Mouse (Mus musculus): ENCODE data around the gene Polr3f. TPM values are rescaled to one million over a fixed set of nuclear protein-coding genes. Genes with fewer than 3 reads are reported as not detected.

Polr3f gene
- total RNA-seq (2021), result 10 to 100 TPM; 14.6 to 16.9 TPM

DNA sequence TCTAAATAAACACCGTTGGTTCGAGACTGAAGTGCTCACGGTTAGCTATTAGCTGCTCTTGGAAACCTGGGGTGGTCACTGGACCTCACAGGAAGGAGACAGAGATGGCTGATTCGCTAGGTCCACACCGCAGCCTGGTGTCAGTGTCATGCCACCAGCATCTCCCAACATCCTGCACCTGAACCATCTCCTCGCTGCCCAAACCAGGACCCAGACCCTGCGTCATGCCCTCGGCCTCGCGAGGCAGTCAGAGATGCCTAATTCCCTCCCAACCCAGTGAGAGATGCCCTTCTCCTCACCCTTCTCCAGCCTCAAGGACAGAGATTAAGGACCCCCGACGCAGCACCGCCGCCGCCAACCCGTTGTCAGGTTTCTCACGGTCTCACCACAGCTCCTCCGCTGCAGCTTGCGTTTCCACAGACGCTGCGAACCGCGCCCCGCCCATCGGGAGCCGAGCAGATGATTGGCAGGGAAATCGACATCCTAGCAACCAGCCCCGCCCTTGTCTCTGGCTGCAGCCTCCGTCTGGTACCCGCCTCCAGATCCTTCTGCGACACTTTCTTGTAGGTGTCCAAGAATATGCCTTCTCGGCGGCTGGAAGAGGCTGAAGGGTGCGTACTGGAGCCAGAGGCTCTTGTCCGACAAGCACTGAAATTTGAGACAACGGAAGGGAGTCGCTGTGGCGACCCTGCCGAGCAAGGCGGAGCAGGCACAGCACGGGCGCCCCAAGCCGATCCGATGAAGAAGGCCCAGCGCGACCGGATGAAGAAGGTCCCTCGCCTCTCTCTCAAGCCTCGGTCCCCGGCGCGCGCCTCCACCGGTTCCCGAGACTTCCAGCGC is at the start of gene Polr3f, which contains the start of gene Dzank1:
Polr3f (plus strand) TSS at position 738 of the 840 bp plus-strand sequence.
Dzank1 (minus strand) TSS at position 434 of the 840 bp plus-strand sequence.
- intact Hi-C loops (cut with DNase I), result loop anchor here (1.0 kb wide), 1 partner anchor 28 kb away; no protein-coding TSS in a partner anchor
- peak; percentile 96 to 98 for DNase-seq

DNA sequence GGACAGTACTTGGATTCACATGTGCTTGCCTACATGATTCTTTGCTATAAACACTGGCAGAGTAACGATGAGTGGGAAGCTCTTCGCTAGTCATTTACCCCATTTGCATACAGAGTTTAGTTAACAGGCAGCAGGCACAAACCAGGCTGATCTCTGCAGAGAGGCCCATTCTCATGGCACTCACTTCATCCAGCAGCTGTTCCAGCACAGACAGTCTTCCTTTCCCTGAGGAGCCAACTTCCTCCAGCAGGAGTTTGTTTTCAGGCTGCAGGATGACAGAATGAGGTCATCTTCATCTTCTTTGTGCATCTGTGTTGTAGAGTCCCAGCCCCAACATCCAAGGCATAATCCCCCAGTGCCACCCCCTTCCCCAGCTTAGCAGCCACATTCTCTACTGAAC is 48.1 kb upstream of the Polr3f start:
- intact Hi-C loops (cut with DNase I), result no loop called here
- DNase-seq, result peak; percentile 48 to 64

DNA sequence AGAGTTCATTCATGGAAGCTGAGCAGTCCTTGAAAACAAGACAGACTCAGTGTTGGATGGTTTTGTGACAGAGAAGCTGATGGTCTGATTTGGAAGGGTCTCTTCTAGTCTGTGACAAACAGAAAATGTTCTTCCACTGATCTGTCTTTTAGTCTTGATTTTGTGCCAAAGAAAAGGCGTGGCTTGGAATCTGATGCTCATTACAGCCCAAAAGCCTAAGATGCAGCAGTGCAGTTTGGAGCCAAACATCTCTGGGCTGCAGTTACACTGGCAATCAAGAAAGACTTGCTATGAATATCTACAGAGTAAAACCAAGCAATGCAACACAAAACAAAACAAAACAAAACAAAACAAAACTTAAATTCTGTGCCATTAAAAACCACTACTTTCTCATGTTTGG is 43.4 kb upstream of the Polr3f start:
- peak; percentile 43 to 62 for DNase-seq
- intact Hi-C loops (cut with DNase I), result no loop called here

- peak in 1 of 2 experiments; percentile 30 for DNase-seq
- intact Hi-C loops (cut with DNase I), result no loop called here
Measured at GRCm38 (mm10) chr2:144485439-144485838, 42.1 kb upstream of the Polr3f start.

- DNase-seq, result no peak
- intact Hi-C loops (cut with DNase I), result no loop called here
Measured at GRCm38 (mm10) chr2:144487476-144487875, 40.0 kb upstream of the Polr3f start.

DNA sequence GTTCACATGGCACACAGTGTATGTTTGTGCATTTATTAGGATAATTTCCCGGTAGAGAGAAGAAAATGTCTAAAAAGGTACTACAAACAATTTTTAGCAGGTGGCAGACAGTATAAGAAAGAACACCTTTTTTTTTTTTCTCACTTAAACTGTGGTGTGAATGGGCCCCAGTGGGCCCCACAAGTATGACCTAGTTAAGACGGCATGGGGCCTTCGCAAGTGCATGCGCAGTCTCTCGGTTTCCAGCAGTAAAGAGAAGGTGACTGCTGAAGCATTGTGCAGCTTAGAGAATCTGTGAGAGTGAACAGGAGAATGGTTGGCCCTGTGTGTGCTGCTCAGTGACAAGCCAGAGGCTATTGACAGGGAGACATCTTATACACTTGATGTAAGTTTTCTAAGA is 38.2 kb upstream of the Polr3f start:
- DNase-seq, result no peak
- intact Hi-C loops (cut with DNase I), result no loop called here

- DNase-seq, result no peak
- intact Hi-C loops (cut with DNase I), result no loop called here
Measured at GRCm38 (mm10) chr2:144502134-144502533, 25.4 kb upstream of the Polr3f start.

DNA sequence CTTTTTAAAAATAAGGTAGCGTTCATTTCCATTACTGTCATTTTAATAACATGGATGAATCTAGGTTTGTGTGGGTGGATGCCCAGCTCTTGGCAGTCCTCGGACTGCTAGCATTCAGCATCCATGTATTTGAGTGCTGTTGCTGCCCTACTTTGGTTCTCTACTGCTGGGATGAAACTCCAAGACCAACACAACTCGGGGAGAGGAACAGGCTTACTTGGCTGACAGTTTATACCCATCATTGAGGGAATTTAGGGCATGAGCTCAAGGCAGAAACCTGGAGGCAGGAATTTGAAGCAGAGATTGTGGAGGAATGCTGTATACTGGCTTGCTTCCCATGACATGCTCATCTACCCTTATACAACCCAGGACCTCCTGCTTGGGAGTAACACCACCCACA is 12.9 kb upstream of the Polr3f start:
- intact Hi-C loops (cut with DNase I), result no loop called here

GRCm38 (mm10) chr2:144519772-144520171 is 7.7 kb upstream of the Polr3f start:
- no peak for DNase-seq

More for the DNA sequence above, 12.9 kb upstream of the Polr3f start:
- DNase-seq, result no peak

GRCm38 (mm10) chr2:144525856-144526255 is 1.7 kb upstream of the Polr3f start:
- intact Hi-C loops (cut with DNase I), result no loop called here

More at GRCm38 (mm10) chr2:144519772-144520171, 7.7 kb upstream of the Polr3f start:
- intact Hi-C loops (cut with DNase I), result no loop called here

GRCm38 (mm10) chr2:144527821-144528174 is 280 bp downstream of the Polr3f start:
- intact Hi-C loops (cut with DNase I), result loop anchor here (1.0 kb wide), 1 partner anchor 28 kb away; no protein-coding TSS in a partner anchor

More at GRCm38 (mm10) chr2:144525856-144526255, 1.7 kb upstream of the Polr3f start:
- DNase-seq, result no peak

GRCm38 (mm10) chr2:144537123-144537522 is 9.6 kb downstream of the Polr3f start:
- DNase-seq, result no peak
- intact Hi-C loops (cut with DNase I), result no loop called here

More at GRCm38 (mm10) chr2:144527821-144528174, 280 bp downstream of the Polr3f start:
- no peak for DNase-seq

DNA sequence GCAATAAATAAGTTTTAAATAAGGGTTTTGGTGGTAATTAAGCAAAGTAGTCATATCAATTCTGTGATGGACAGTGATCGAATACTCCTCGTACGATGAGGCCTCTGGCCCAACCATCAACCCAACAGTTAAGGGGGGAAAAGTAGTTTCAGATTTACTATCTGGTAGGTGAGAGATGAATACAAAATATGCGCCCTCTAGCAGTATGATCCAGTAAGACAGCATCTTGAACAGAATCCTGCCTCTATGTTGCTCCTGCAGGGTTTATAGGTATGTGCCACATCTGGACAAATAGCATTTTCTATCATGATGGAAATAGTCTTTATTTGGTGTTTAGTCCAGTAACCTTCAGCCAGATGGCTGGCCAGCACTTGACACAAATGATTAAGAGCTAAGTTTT is 13.7 kb downstream of the Polr3f start:
- DNase-seq, result no peak
- intact Hi-C loops (cut with DNase I), result no loop called here

DNA sequence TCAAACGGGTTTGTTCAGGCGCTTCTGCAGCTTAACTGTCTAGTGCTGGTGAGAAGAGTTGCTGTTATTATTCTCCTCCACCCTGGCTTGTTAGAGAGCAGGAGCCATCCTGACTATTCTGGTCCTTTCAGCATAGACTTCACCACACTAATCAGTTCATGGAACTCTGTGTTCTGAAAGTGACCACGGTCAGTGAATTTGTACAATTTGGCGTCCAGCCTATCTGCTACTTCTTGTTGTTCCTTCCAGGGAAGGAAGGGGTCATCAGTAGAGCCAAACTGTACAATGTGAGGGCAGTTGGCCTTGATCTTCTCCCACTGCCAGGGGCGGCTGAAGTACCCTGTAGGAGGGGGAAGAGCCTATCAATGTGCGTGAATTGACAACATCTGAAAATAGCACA is 16.2 kb downstream of the Polr3f start:
- peak in 1 of 2 experiments; percentile 13 for DNase-seq

DNA sequence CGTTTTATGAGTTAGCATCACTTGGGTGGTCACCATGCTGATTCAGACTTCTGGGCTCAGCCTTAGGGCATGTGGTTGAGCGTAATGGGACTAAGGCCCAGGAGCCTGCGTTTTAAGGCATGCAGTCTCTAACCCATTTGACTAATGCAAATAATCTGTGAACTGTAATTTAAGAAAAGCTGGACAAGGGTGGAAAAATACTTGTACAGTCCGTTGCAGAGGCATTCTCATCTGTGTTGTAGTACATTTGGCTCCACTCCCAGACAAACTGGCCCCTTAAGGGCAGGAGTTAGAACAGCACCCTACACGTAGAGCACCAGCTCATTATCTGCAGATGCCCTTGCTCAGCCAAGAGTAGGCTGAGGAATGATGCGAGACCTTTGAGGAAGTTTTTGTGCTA is 17.1 kb downstream of the Polr3f start:
- intact Hi-C loops (cut with DNase I), result no loop called here
- peak; percentile 44 to 45 for DNase-seq

More for the DNA sequence above, 16.2 kb downstream of the Polr3f start:
- intact Hi-C loops (cut with DNase I), result no loop called here

DNA sequence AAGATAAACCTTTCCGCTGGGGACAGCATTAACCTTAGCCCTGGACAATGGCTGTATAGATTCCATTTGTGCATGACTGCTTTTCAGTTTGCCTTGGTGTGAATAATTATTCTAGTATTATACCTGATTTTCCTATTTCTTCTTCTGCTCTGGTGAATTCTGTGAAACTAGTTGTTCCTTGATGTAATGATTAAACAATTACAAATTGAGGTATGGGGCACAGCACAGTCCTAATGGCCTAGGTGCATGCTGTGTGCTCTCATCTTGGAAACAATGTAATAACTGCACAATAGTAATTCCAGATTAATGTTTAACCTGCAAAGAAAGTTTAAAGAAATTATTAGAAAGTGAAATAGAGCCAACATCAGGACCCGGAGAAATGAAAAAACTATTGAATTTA is 17.5 kb downstream of the Polr3f start:
- intact Hi-C loops (cut with DNase I), result no loop called here
- no peak for DNase-seq

GRCm38 (mm10) chr2:144545481-144545880 is 18.0 kb downstream of the Polr3f start:
- intact Hi-C loops (cut with DNase I), result no loop called here
- DNase-seq, result no peak

- DNase-seq, result no peak
- intact Hi-C loops (cut with DNase I), result no loop called here
Measured at GRCm38 (mm10) chr2:144547559-144547958, 20.0 kb downstream of the Polr3f start.

GRCm38 (mm10) chr2:144550529-144550928 is 23.0 kb downstream of the Polr3f start, which contains the start of gene Rbbp9:
Rbbp9 (minus strand) TSS chr2:144550869.
- intact Hi-C loops (cut with DNase I), result no loop called here
- DNase-seq, result peak; percentile 67 to 68

- intact Hi-C loops (cut with DNase I), result no loop called here
- DNase-seq, result no peak
Measured at GRCm38 (mm10) chr2:144553905-144554304, 26.4 kb downstream of the Polr3f start.

DNA sequence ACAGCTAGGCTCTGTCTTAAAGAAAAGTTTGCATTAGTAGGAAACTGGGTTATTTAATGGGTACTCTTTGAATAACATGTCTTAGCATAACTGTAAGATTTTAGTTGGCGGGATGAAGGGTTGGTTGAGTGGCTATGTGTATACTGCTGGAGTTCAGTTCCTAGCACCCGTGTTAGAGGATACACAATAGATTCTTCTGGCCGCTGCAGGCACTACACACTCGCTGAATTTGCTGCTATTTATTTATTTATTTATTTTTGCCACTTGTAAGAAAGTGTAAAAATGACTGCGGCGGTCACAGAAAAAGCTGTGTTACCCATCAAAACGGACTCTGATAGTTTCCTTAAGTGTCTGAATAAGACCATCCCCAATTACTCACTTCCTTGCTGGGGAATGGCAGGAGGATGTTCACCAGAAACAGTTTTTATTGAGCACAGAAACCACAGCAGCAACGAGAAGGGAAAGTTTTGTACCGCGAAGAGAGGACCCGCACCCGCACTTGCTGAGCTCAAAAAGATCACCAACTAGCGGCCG is 27.8 kb downstream of the Polr3f start:
- intact Hi-C loops (cut with DNase I), result loop anchor here (1.0 to 5.0 kb wide), 2 partner anchors 28 to 37 kb away; partner anchors contain the start of genes Dzank1, Polr3f and Smim26
- no peak for DNase-seq

Data from heart, postnatal 10 days (tissue).